In genomic region chr3:96561946-96562681, GRCm38 (mm10) we compare ENCODE assay signal across 8 mouse cellular contexts. TPM values are rescaled to one million over a fixed set of nuclear protein-coding genes. Genes with fewer than 3 reads are reported as not detected.
DNase-seq lines count a peak whose midpoint lies in the region; ATAC-seq and TF ChIP-seq lines count a peak whose summit lies in the region.

No protein-coding gene starts in this region.

- H3K4me3 ChIP-seq in forebrain, embryonic 13.5 days: no peak overlapping the region
- H3K4me3 ChIP-seq in forebrain, postnatal 0 days (ENCODE audit: low read depth, low read length): no peak overlapping the region
- H3K4me3 ChIP-seq in CH12.LX (replicated peaks in 1 of 3; ENCODE audit: low read depth in 2 of 3, low read length in 2 of 3, poor library complexity in 1 of 3): peak overlapping the region in 1 of 3 experiments; percentile 17
- peak overlapping the region; percentile 73 for H3K4me3 ChIP-seq in heart, embryonic 15.5 days
- no peak overlapping the region for H3K4me3 ChIP-seq in liver, embryonic 13.5 days (replicated peaks)

- 61% methylated on average over 10 of the region's 10 CpGs for WGBS in forebrain, embryonic 13.5 days
- WGBS in forebrain, postnatal 0 days: 50% methylated on average over 10 of the region's 10 CpGs
- WGBS in heart, embryonic 15.5 days: 33% methylated on average over 10 of the region's 10 CpGs
- 47% methylated on average over 10 of the region's 10 CpGs for WGBS in liver, embryonic 13.5 days (ENCODE audit: insufficient replicate concordance)

- no peak for ATAC-seq in forebrain, embryonic 13.5 days
- ATAC-seq in forebrain, postnatal 0 days: no peak
- ATAC-seq in heart, embryonic 15.5 days (replicated peaks; ENCODE audit: insufficient number of reproducible peaks, insufficient read depth, low FRiP score, low read depth): no peak
- ATAC-seq in liver, embryonic 13.5 days (ENCODE audit: low read depth): no peak
- no peak for ATAC-seq in granulocyte monocyte progenitor cell, adult 5-6 weeks (replicated peaks; ENCODE audit: poor library complexity, severe bottlenecking)

- peaks cover 22% of the 10 kb centered on the region for H3K36me3 ChIP-seq in forebrain, embryonic 13.5 days (ENCODE audit: poor library complexity, severe bottlenecking)
- H3K36me3 ChIP-seq in forebrain, postnatal 0 days (ENCODE audit: insufficient read depth): peaks cover 16% of the 10 kb centered on the region
- H3K36me3 ChIP-seq in CH12.LX (replicated peaks in 1 of 2; ENCODE audit: control insufficient read depth in 1 of 2, insufficient read depth in 1 of 2, low read length in 1 of 2): peaks cover 28 to 30% of the 10 kb centered on the region in 2 experiments
- peaks cover 20% of the 10 kb centered on the region for H3K36me3 ChIP-seq in heart, embryonic 15.5 days
- H3K36me3 ChIP-seq in liver, embryonic 13.5 days: peaks cover 24% of the 10 kb centered on the region

- dilution Hi-C loops in CH12.LX (cut with MboI; ENCODE audit: extremely low pct_ligation_motif_present, extremely low pct_unique_long_range_greater_than_20kb, low sequenced_read_pairs): no loop called here

- no peaks in the 10 kb centered on the region for H3K9me3 ChIP-seq in forebrain, embryonic 13.5 days (replicated peaks)
- no peaks in the 10 kb centered on the region for H3K9me3 ChIP-seq in forebrain, postnatal 0 days (ENCODE audit: low read length)
- H3K9me3 ChIP-seq in CH12.LX (replicated peaks; ENCODE audit: low read length): no peaks in the 10 kb centered on the region
- H3K9me3 ChIP-seq in heart, embryonic 15.5 days (replicated peaks): no peaks in the 10 kb centered on the region
- H3K9me3 ChIP-seq in liver, embryonic 13.5 days (replicated peaks): no peaks in the 10 kb centered on the region

- TF ChIP-seq CTCF in forebrain, postnatal 0 days (IDR thresholded peaks at IDR 0.05; ENCODE audit: low read depth): no peak
- TF ChIP-seq CTCF in CH12.LX (conservative IDR thresholded peaks at IDR 0.05 in 1 of 2, IDR thresholded peaks at IDR 0.05 in 1 of 2; ENCODE audit: low read depth in 2 of 2, low read length in 2 of 2): no peak

- peak overlapping the region; percentile 44 for H3K27ac ChIP-seq in forebrain, embryonic 13.5 days
- no peak overlapping the region for H3K27ac ChIP-seq in forebrain, postnatal 0 days (ENCODE audit: low read depth, low read length)
- H3K27ac ChIP-seq in CH12.LX (ENCODE audit: insufficient read depth, low read depth): peak overlapping the region; percentile 53
- peak overlapping the region; percentile 96 for H3K27ac ChIP-seq in heart, embryonic 15.5 days
- H3K27ac ChIP-seq in liver, embryonic 13.5 days: peak overlapping the region; percentile 51

- in situ Hi-C loops in CH12.LX (cut with MboI; ENCODE audit: low pct_ligation_motif_present, low pct_unique_long_range_greater_than_20kb, low sequenced_read_pairs): no loop called here

- no peak overlapping the region for H3K4me2 ChIP-seq in forebrain, embryonic 13.5 days
- no peak overlapping the region for H3K4me2 ChIP-seq in forebrain, postnatal 0 days (ENCODE audit: low read depth)
- H3K4me2 ChIP-seq in CH12.LX (ENCODE audit: insufficient read depth, low read depth, poor library complexity, severe bottlenecking): peak overlapping the region; percentile 97; the same call in 1 of the 2 replicates
- H3K4me2 ChIP-seq in heart, embryonic 15.5 days: peak overlapping the region; percentile 66
- H3K4me2 ChIP-seq in liver, embryonic 13.5 days: peak overlapping the region; percentile 7; the same call in 1 of the 2 replicates

- TF ChIP-seq POLR2A in CH12.LX (IDR thresholded peaks at IDR 0.05; ENCODE audit: low read depth, low read length): peak; percentile 43; the same call in 1 of the 2 replicates

- no peak for TF ChIP-seq EP300 in CH12.LX (IDR thresholded peaks at IDR 0.05; ENCODE audit: low read length)

- peaks cover 41% of the 10 kb centered on the region for H3K79me2 ChIP-seq in CH12.LX (replicated peaks; ENCODE audit: control insufficient read depth, extremely low read depth, insufficient read depth, poor library complexity, severe bottlenecking)

- peaks cover 36% of the 10 kb centered on the region for H3K4me1 ChIP-seq in forebrain, embryonic 13.5 days
- H3K4me1 ChIP-seq in forebrain, postnatal 0 days (ENCODE audit: insufficient read depth): peaks cover 27% of the 10 kb centered on the region; the same call in 1 of the 2 replicates
- peaks cover 8 to 55% of the 10 kb centered on the region in 2 experiments for H3K4me1 ChIP-seq in CH12.LX (ENCODE audit: control insufficient read depth in 1 of 2, insufficient read depth in 2 of 2)
- peaks cover 30% of the 10 kb centered on the region for H3K4me1 ChIP-seq in heart, embryonic 15.5 days (replicated peaks)
- H3K4me1 ChIP-seq in liver, embryonic 13.5 days (replicated peaks): peaks cover 75% of the 10 kb centered on the region

- no peak overlapping the region for H3K9ac ChIP-seq in forebrain, embryonic 13.5 days
- no peak overlapping the region for H3K9ac ChIP-seq in forebrain, postnatal 0 days
- H3K9ac ChIP-seq in CH12.LX (ENCODE audit: insufficient read depth, low read depth): no peak overlapping the region; the same call in 1 of the 2 replicates
- peak overlapping the region; percentile 36 for H3K9ac ChIP-seq in heart, embryonic 15.5 days
- 0 out of 2 replicates have a peak overlapping the region, but pooled peaks have one; percentile 11 for H3K9ac ChIP-seq in liver, embryonic 13.5 days

- no peak for DNase-seq in forebrain, postnatal 0 days
- peak; percentile 44 for DNase-seq in CH12.LX (ENCODE audit: extremely low read depth)
- no peak for DNase-seq in liver, embryonic 13.5 days
- DNase-seq in right cerebral cortex, postnatal 4 days: no peak
- no peak for DNase-seq in T-cell, adult 2 months (ENCODE audit: low spot score)

- no peak for TF ChIP-seq RAD21 in CH12.LX (IDR thresholded peaks at IDR 0.05; ENCODE audit: low read depth, low read length)

- no peaks in the 10 kb centered on the region for H3K27me3 ChIP-seq in forebrain, embryonic 13.5 days
- no peaks in the 10 kb centered on the region for H3K27me3 ChIP-seq in forebrain, postnatal 0 days (ENCODE audit: insufficient read depth, low read length)
- H3K27me3 ChIP-seq in CH12.LX (replicated peaks): no peaks in the 10 kb centered on the region
- no peaks in the 10 kb centered on the region for H3K27me3 ChIP-seq in heart, embryonic 15.5 days
- H3K27me3 ChIP-seq in liver, embryonic 13.5 days: no peaks in the 10 kb centered on the region

RNA-seq across cellular contexts. Expression of gene Txnip, which starts 4.4 kb away (rescaled TPM):
- 49.1 and 51.0 TPM in 2 replicates for polyA plus RNA-seq in forebrain, embryonic 13.5 days (2015; fragmentation: Nextera tagmentation; extraction: Ambion mirVana)
- total RNA-seq in forebrain, postnatal 0 days (2014; rRNA removed): 122 and 176 TPM in 2 replicates
- 116 and 135 TPM in 2 replicates for polyA plus RNA-seq in forebrain, postnatal 0 days (2015; fragmentation: Nextera tagmentation; extraction: Ambion mirVana)
- total RNA-seq in CH12.LX (2012; rRNA removed) (52.5 and 76.7 TPM in 2 replicates), CH12.LX (2014; rRNA removed) (184 and 220 TPM in 2 replicates)
- 39.2 and 41.8 TPM in 2 replicates for polyA plus RNA-seq in CH12.LX (2012; ENCODE audit: insufficient read length, low read depth)
- polyA plus RNA-seq in heart, embryonic 15.5 days (2015; fragmentation: Nextera tagmentation; extraction: Ambion mirVana): 206 and 208 TPM in 2 replicates
- polyA plus RNA-seq in liver, embryonic 13.5 days (2015; fragmentation: Nextera tagmentation; extraction: Ambion mirVana): 29.7 and 29.9 TPM in 2 replicates
- total RNA-seq in granulocyte monocyte progenitor cell, adult 5-6 weeks (2014; fragmentation: Nextera tagmentation): 80.1 and 110 TPM in 2 replicates
- total RNA-seq in granulocyte monocyte progenitor cell, adult 5-6 weeks (2017): 79.0 and 80.5 TPM in 2 replicates

RNA-seq across cellular contexts. Expression of gene Gm16253, which starts 14.7 kb away (rescaled TPM):
- polyA plus RNA-seq in forebrain, embryonic 13.5 days (2015; fragmentation: Nextera tagmentation; extraction: Ambion mirVana): 1.2 and 1.3 TPM in 2 replicates
- not detected in 2 replicates for total RNA-seq in forebrain, postnatal 0 days (2014; rRNA removed)
- polyA plus RNA-seq in forebrain, postnatal 0 days (2015; fragmentation: Nextera tagmentation; extraction: Ambion mirVana): not detected in 2 replicates
- total RNA-seq in CH12.LX (2012; rRNA removed) (0.38 and 0.72 TPM in 2 replicates), CH12.LX (2014; rRNA removed) (not detected in 2 replicates)
- 0.46 TPM in 1 of 2 replicates, not detected in the other for polyA plus RNA-seq in CH12.LX (2012; ENCODE audit: insufficient read length, low read depth)
- polyA plus RNA-seq in heart, embryonic 15.5 days (2015; fragmentation: Nextera tagmentation; extraction: Ambion mirVana): 1.3 and 1.6 TPM in 2 replicates
- 0.29 TPM in 1 of 2 replicates, not detected in the other for polyA plus RNA-seq in liver, embryonic 13.5 days (2015; fragmentation: Nextera tagmentation; extraction: Ambion mirVana)
- total RNA-seq in granulocyte monocyte progenitor cell, adult 5-6 weeks (2014; fragmentation: Nextera tagmentation): not detected in 2 replicates
- total RNA-seq in granulocyte monocyte progenitor cell, adult 5-6 weeks (2017): not detected in 2 replicates

RNA-seq across cellular contexts. Expression of gene Polr3gl, which starts 31.9 kb away (rescaled TPM):
- polyA plus RNA-seq in forebrain, embryonic 13.5 days (2015; fragmentation: Nextera tagmentation; extraction: Ambion mirVana): 37.5 and 40.2 TPM in 2 replicates
- 25.7 and 31.8 TPM in 2 replicates for total RNA-seq in forebrain, postnatal 0 days (2014; rRNA removed)
- polyA plus RNA-seq in forebrain, postnatal 0 days (2015; fragmentation: Nextera tagmentation; extraction: Ambion mirVana): 27.8 and 35.9 TPM in 2 replicates
- total RNA-seq in CH12.LX (2012; rRNA removed) (10.4 and 13.7 TPM in 2 replicates), CH12.LX (2014; rRNA removed) (15.7 and 16.6 TPM in 2 replicates)
- polyA plus RNA-seq in CH12.LX (2012; ENCODE audit: insufficient read length, low read depth): 18.8 and 28.4 TPM in 2 replicates
- 34.8 and 38.3 TPM in 2 replicates for polyA plus RNA-seq in heart, embryonic 15.5 days (2015; fragmentation: Nextera tagmentation; extraction: Ambion mirVana)
- polyA plus RNA-seq in liver, embryonic 13.5 days (2015; fragmentation: Nextera tagmentation; extraction: Ambion mirVana): 13.0 and 13.5 TPM in 2 replicates
- total RNA-seq in granulocyte monocyte progenitor cell, adult 5-6 weeks (2014; fragmentation: Nextera tagmentation): 15.6 and 43.7 TPM in 2 replicates
- 50.5 and 57.8 TPM in 2 replicates for total RNA-seq in granulocyte monocyte progenitor cell, adult 5-6 weeks (2017)

RNA-seq across cellular contexts. Expression of gene Ankrd34a, which starts 34.3 kb away (rescaled TPM):
- 6.6 and 6.7 TPM in 2 replicates for polyA plus RNA-seq in forebrain, embryonic 13.5 days (2015; fragmentation: Nextera tagmentation; extraction: Ambion mirVana)
- 17.7 and 19.3 TPM in 2 replicates for total RNA-seq in forebrain, postnatal 0 days (2014; rRNA removed)
- polyA plus RNA-seq in forebrain, postnatal 0 days (2015; fragmentation: Nextera tagmentation; extraction: Ambion mirVana): 17.6 and 19.2 TPM in 2 replicates
- 0.04 TPM in 2 replicates for total RNA-seq in CH12.LX (2012; rRNA removed)
- not detected in 2 replicates for total RNA-seq in CH12.LX (2014; rRNA removed)
- polyA plus RNA-seq in CH12.LX (2012; ENCODE audit: insufficient read length, low read depth): 0.11 TPM in 1 of 2 replicates, not detected in the other
- polyA plus RNA-seq in heart, embryonic 15.5 days (2015; fragmentation: Nextera tagmentation; extraction: Ambion mirVana): 6.7 TPM in 2 replicates
- polyA plus RNA-seq in liver, embryonic 13.5 days (2015; fragmentation: Nextera tagmentation; extraction: Ambion mirVana): 0.12 and 0.14 TPM in 2 replicates
- total RNA-seq in granulocyte monocyte progenitor cell, adult 5-6 weeks (2014; fragmentation: Nextera tagmentation): not detected in 2 replicates
- total RNA-seq in granulocyte monocyte progenitor cell, adult 5-6 weeks (2017): not detected in 2 replicates

RNA-seq across cellular contexts. Expression of gene Hfe2, which starts 37.1 kb away (rescaled TPM):
- 0.25 and 0.36 TPM in 2 replicates for polyA plus RNA-seq in forebrain, embryonic 13.5 days (2015; fragmentation: Nextera tagmentation; extraction: Ambion mirVana)
- 0.54 and 1.6 TPM in 2 replicates for total RNA-seq in forebrain, postnatal 0 days (2014; rRNA removed)
- 0.82 and 1.4 TPM in 2 replicates for polyA plus RNA-seq in forebrain, postnatal 0 days (2015; fragmentation: Nextera tagmentation; extraction: Ambion mirVana)
- not detected in 2 replicates for total RNA-seq in CH12.LX (2012; rRNA removed)
- total RNA-seq in CH12.LX (2014; rRNA removed): not detected in 2 replicates
- polyA plus RNA-seq in CH12.LX (2012; ENCODE audit: insufficient read length, low read depth): not detected in 2 replicates
- polyA plus RNA-seq in heart, embryonic 15.5 days (2015; fragmentation: Nextera tagmentation; extraction: Ambion mirVana): 7.9 and 8.0 TPM in 2 replicates
- 1.3 and 1.7 TPM in 2 replicates for polyA plus RNA-seq in liver, embryonic 13.5 days (2015; fragmentation: Nextera tagmentation; extraction: Ambion mirVana)
- not detected in 2 replicates for total RNA-seq in granulocyte monocyte progenitor cell, adult 5-6 weeks (2014; fragmentation: Nextera tagmentation)
- total RNA-seq in granulocyte monocyte progenitor cell, adult 5-6 weeks (2017): not detected in 2 replicates

Comparison
In these comparisons a context has a peak if more than half of its experiments do, and no peak if none do; other contexts are left out.
1. H3K4me2 ChIP-seq: peak in CH12.LX (single experiment), heart, embryonic 15.5 days (single experiment) and liver, embryonic 13.5 days (single experiment); none in forebrain, embryonic 13.5 days (single experiment) and forebrain, postnatal 0 days (single experiment).
2. H3K9ac ChIP-seq: peak in heart, embryonic 15.5 days (single experiment) and liver, embryonic 13.5 days (single experiment); none in forebrain, embryonic 13.5 days (single experiment), forebrain, postnatal 0 days (single experiment) and CH12.LX (single experiment).